Mouse (Mus musculus): ENCODE measurements around the gene Mfrp.

The Mfrp gene

GRCm38 (mm10) chr9:44113105-44113789 is 11.7 kb downstream of the Mfrp start, which contains the start of the genes Gm49380 and Rnf26:
Gm49380 (minus strand) TSS chr9:44113500.
Rnf26 (minus strand) TSS chr9:44113517.
- Histone ChIP-seq H3K27me3 (ENCODE audit: insufficient read depth, low read length) (no peaks in the 10 kb centered on the region), H3K4me3 (replicated peaks; ENCODE audit: low read length) (peak within 1 kb of the TSS; percentile 87)
- TF ChIP-seq NANOG (IDR thresholded peaks at IDR 0.05; ENCODE audit: borderline replicate concordance, low read length): no peak
- no peak for TF ChIP-seq CTCF (conservative IDR thresholded peaks at IDR 0.05; ENCODE audit: low read length)
- TF ChIP-seq POU5F1 (IDR thresholded peaks at IDR 0.05; ENCODE audit: borderline replicate concordance, low read length): no peak

DNA sequence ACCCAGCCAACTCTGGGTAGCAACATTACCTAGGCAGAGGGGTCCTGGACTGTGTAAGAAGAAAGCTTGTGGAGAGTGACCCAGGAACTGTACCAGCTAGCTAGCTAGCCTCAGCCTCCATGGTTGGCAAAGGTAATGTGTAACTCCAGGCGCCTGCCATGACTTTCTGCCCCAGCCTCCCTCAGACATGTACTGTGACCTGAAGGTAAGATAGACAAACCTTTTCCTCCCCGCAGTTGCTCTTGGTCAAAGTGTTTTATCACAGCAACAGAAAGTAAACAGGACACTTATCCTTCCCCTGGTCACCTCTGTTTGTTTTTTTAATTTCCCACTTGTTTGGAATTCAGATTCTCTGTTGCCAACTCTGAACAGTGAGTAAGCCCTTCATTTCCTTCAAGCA is 12.9 kb downstream of the Mfrp start:
- TF ChIP-seq CTCF (conservative IDR thresholded peaks at IDR 0.05; ENCODE audit: low read length) (no peak), POU5F1 (IDR thresholded peaks at IDR 0.05; ENCODE audit: borderline replicate concordance, low read length) (no peak), NANOG (IDR thresholded peaks at IDR 0.05; ENCODE audit: borderline replicate concordance, low read length) (no peak)
- Histone ChIP-seq H3K4me1 (replicated peaks; ENCODE audit: low read depth, low read length) (peaks cover 32% of the 10 kb centered on the region), H3K27me3 (ENCODE audit: insufficient read depth, low read length) (no peaks in the 10 kb centered on the region), H3K4me3 (replicated peaks; ENCODE audit: low read length) (peak overlapping the region; percentile 87; the same call in 1 of the 2 replicates), H3K36me3 (ENCODE audit: insufficient read depth, low read length) (peaks cover 12% of the 10 kb centered on the region), H3K9me3 (ENCODE audit: low read length) (no peaks in the 10 kb centered on the region)

More at GRCm38 (mm10) chr9:44113105-44113789, 11.7 kb downstream of the Mfrp start, which contains the start of the genes Gm49380 and Rnf26:
- Histone ChIP-seq H3K9me3 (ENCODE audit: low read length) (no peaks in the 10 kb centered on the region), H3K36me3 (ENCODE audit: insufficient read depth, low read length) (peaks cover 20% of the 10 kb centered on the region), H3K4me1 (replicated peaks; ENCODE audit: low read depth, low read length) (peaks cover 44% of the 10 kb centered on the region)

DNA sequence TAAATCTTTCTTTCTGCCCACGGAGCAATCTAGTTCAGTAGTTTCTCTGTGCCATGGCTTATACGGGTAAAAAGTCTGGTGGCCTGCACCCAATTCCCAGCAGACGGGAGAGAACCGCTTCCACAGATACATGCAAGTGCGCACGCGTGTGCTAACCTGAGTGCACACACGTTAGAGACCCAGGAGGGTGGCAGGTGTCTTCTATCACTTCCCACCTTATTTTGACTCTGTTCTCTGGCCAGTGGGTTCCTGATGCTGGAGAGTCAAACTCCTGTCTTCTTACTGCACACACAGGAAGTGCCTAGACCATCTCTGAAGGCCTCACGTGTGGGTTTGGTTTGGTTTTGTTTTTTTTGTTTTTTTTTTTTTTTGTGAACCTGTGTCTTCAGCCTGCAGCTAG is 14.1 kb downstream of the Mfrp start:
- Histone ChIP-seq H3K4me1 (replicated peaks; ENCODE audit: low read depth, low read length) (peaks cover 20% of the 10 kb centered on the region), H3K27me3 (ENCODE audit: insufficient read depth, low read length) (no peaks in the 10 kb centered on the region), H3K36me3 (ENCODE audit: insufficient read depth, low read length) (peaks cover under 1% of the 10 kb centered on the region), H3K9me3 (ENCODE audit: low read length) (no peaks in the 10 kb centered on the region; the same call in 1 of the 2 replicates), H3K4me3 (replicated peaks; ENCODE audit: low read length) (no peak overlapping the region)
- TF ChIP-seq NANOG (IDR thresholded peaks at IDR 0.05; ENCODE audit: borderline replicate concordance, low read length): no peak
- TF ChIP-seq POU5F1 (IDR thresholded peaks at IDR 0.05; ENCODE audit: borderline replicate concordance, low read length): no peak

DNA sequence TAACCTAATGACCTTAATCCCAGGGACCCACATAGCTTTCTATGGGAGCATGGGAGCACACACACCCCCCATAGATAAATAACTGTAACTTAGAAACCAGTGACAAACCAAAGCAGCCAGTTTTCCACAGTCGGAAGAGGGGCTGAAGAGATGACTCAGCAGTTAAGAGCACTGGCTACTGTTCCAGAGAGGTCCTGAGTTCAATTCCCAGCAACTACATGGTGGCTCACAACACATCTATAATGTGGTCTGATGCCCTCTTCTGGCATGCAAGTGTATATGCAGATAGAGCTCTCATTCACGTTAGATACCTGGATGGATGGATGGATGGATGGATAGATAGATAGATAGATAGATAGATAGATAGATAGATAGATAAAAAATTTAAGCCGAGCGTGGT is 14.7 kb downstream of the Mfrp start:
- TF ChIP-seq NANOG (IDR thresholded peaks at IDR 0.05; ENCODE audit: borderline replicate concordance, low read length) (no peak), POU5F1 (IDR thresholded peaks at IDR 0.05; ENCODE audit: borderline replicate concordance, low read length) (no peak), CTCF (conservative IDR thresholded peaks at IDR 0.05; ENCODE audit: low read length) (peak; percentile 7; the same call in 1 of the 2 replicates)
- no peaks in the 10 kb centered on the region for H3K27me3 ChIP-seq (ENCODE audit: insufficient read depth, low read length)
- peaks cover 20% of the 10 kb centered on the region for H3K4me1 ChIP-seq (replicated peaks; ENCODE audit: low read depth, low read length)
- no peaks in the 10 kb centered on the region for H3K36me3 ChIP-seq (ENCODE audit: insufficient read depth, low read length)
- no peaks in the 10 kb centered on the region; the same call in 1 of the 2 replicates for H3K9me3 ChIP-seq (ENCODE audit: low read length)
- no peak overlapping the region for H3K4me3 ChIP-seq (replicated peaks; ENCODE audit: low read length)

DNA sequence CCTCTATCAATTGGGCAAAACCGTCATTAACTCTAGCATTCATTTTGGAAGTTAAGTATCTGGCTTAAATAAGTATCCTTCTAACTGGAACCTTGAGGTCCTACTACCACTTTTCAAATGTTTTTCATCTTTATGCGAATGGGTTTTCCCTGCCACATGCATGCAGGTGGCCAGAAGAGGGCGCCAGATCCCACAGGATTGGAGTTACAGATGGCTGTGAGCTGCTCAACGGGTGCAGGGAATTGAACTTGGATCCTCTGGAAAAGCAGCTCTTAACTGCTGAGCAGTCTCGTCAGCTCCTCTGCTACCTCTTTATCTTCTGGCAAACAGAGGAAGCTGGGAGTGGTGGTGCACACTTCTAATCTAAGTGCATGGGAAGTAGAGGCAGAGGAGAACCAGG is 17.5 kb downstream of the Mfrp start:
- Histone ChIP-seq H3K36me3 (ENCODE audit: insufficient read depth, low read length) (no peaks in the 10 kb centered on the region), H3K4me3 (replicated peaks; ENCODE audit: low read length) (no peak overlapping the region), H3K9me3 (ENCODE audit: low read length) (peaks cover 4% of the 10 kb centered on the region; the same call in 1 of the 2 replicates), H3K4me1 (replicated peaks; ENCODE audit: low read depth, low read length) (peaks cover 19% of the 10 kb centered on the region), H3K27me3 (ENCODE audit: insufficient read depth, low read length) (no peaks in the 10 kb centered on the region)
- TF ChIP-seq POU5F1 (IDR thresholded peaks at IDR 0.05; ENCODE audit: borderline replicate concordance, low read length): no peak
- peak; percentile 51 for TF ChIP-seq CTCF (conservative IDR thresholded peaks at IDR 0.05; ENCODE audit: low read length)

GRCm38 (mm10) chr9:44119948-44120465 is 18.5 kb downstream of the Mfrp start:
- no peaks in the 10 kb centered on the region for H3K36me3 ChIP-seq (ENCODE audit: insufficient read depth, low read length)
- peaks cover 4% of the 10 kb centered on the region; the same call in 1 of the 2 replicates for H3K9me3 ChIP-seq (ENCODE audit: low read length)
- peaks cover 21% of the 10 kb centered on the region for H3K4me1 ChIP-seq (replicated peaks; ENCODE audit: low read depth, low read length)
- no peak for TF ChIP-seq NANOG (IDR thresholded peaks at IDR 0.05; ENCODE audit: borderline replicate concordance, low read length)
- TF ChIP-seq POU5F1 (IDR thresholded peaks at IDR 0.05; ENCODE audit: borderline replicate concordance, low read length): no peak
- TF ChIP-seq CTCF (conservative IDR thresholded peaks at IDR 0.05; ENCODE audit: low read length): no peak
- H3K27me3 ChIP-seq (ENCODE audit: insufficient read depth, low read length): no peaks in the 10 kb centered on the region
- no peak overlapping the region for H3K4me3 ChIP-seq (replicated peaks; ENCODE audit: low read length)

GRCm38 (mm10) chr9:44124317-44124716 is 22.8 kb downstream of the Mfrp start:
- Histone ChIP-seq H3K36me3 (ENCODE audit: insufficient read depth, low read length) (no peaks in the 10 kb centered on the region), H3K27me3 (ENCODE audit: insufficient read depth, low read length) (no peaks in the 10 kb centered on the region), H3K4me1 (replicated peaks; ENCODE audit: low read depth, low read length) (peaks cover 48% of the 10 kb centered on the region), H3K9me3 (ENCODE audit: low read length) (peaks cover 4% of the 10 kb centered on the region; the same call in 1 of the 2 replicates), H3K4me3 (replicated peaks; ENCODE audit: low read length) (no peak overlapping the region)
- TF ChIP-seq POU5F1 (IDR thresholded peaks at IDR 0.05; ENCODE audit: borderline replicate concordance, low read length) (no peak), CTCF (conservative IDR thresholded peaks at IDR 0.05; ENCODE audit: low read length) (peak; percentile 56), NANOG (IDR thresholded peaks at IDR 0.05; ENCODE audit: borderline replicate concordance, low read length) (no peak)

GRCm38 (mm10) chr9:44125026-44125425 is 23.5 kb downstream of the Mfrp start:
- H3K4me1 ChIP-seq (replicated peaks; ENCODE audit: low read depth, low read length): peaks cover 55% of the 10 kb centered on the region
- H3K9me3 ChIP-seq (ENCODE audit: low read length): peaks cover 4% of the 10 kb centered on the region; the same call in 1 of the 2 replicates
- no peaks in the 10 kb centered on the region for H3K27me3 ChIP-seq (ENCODE audit: insufficient read depth, low read length)
- peak overlapping the region; percentile 17; the same call in 1 of the 2 replicates for H3K4me3 ChIP-seq (replicated peaks; ENCODE audit: low read length)
- TF ChIP-seq NANOG (IDR thresholded peaks at IDR 0.05; ENCODE audit: borderline replicate concordance, low read length) (no peak), POU5F1 (IDR thresholded peaks at IDR 0.05; ENCODE audit: borderline replicate concordance, low read length) (no peak), CTCF (conservative IDR thresholded peaks at IDR 0.05; ENCODE audit: low read length) (no peak)
- no peaks in the 10 kb centered on the region for H3K36me3 ChIP-seq (ENCODE audit: insufficient read depth, low read length)
